Mouse (Mus musculus) spleen, postnatal 4 days (tissue): ENCODE data around the gene Agxt2.

Experiments used
- DNase-seq, 2 experiments: peaks; one replicate each; pipeline ENCODE4 v3.0.0; 2022; ENCODE audit warnings: low spot score in 2 of 2

Agxt2 gene

DNA sequence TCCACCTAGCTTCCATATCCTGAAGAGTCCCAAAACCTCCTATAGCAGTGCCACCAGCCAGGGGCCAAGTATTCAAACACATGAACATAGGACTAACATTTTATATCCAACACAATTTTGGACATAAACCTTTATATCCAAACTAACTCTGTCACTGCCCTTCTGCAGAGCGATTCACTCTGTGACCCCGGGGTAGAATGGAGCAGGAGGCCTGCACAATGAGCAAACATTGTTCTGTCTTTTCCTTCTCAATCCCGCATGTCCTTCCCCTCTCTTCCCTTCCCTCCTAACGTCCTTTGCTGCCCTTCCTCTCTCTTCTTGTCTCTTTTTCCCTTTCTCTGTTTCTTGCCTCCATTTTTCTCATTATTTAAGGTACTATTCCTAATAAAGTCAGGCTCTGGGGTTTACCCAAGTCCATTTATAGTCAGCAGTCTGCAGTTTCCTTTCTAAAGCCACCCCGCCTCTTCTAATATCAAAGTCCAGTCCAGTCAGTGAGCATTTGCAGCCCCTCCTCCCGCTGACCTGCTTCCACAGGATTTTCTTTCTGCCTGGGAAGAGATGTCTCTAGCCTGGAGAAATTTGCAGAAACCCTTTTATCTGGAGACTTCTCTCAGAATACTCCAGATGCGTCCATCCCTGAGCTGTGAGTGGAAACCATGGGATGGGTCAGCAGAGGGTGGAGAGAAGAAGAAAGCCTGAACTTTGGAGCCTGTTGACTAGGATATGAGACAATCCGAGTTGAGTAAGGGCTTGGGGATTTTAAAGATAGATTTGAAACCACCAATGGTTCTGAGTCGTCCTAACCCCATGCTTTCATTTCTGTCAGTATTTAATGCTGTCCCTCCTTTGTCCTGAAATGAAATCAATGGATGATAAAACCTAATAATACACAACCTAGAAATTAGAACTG, at the start of gene Agxt2:
TSS of gene Agxt2 (plus strand) at position 494 of the 910 bp plus-strand sequence.
- no peak for DNase-seq

DNA sequence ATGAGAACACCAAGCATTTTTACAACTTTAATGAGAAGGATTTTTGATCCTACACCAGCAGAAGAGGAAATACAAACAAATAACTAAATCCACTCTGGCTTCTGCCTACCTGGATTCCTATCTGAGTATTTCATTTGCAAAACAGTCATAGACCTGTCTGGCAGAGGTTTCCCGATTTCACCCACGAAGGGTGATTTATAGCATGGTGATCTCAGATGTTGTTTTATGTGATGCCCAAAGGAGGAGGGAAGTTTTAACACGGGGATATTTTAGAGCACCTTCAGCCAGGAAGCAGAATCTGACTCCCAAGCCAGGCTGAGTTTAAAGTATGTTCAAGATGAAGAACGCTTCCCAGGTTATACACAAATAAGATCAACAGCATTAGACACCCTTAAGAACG, 46.5 kb upstream of the Agxt2 start:
- no peak for DNase-seq

DNA sequence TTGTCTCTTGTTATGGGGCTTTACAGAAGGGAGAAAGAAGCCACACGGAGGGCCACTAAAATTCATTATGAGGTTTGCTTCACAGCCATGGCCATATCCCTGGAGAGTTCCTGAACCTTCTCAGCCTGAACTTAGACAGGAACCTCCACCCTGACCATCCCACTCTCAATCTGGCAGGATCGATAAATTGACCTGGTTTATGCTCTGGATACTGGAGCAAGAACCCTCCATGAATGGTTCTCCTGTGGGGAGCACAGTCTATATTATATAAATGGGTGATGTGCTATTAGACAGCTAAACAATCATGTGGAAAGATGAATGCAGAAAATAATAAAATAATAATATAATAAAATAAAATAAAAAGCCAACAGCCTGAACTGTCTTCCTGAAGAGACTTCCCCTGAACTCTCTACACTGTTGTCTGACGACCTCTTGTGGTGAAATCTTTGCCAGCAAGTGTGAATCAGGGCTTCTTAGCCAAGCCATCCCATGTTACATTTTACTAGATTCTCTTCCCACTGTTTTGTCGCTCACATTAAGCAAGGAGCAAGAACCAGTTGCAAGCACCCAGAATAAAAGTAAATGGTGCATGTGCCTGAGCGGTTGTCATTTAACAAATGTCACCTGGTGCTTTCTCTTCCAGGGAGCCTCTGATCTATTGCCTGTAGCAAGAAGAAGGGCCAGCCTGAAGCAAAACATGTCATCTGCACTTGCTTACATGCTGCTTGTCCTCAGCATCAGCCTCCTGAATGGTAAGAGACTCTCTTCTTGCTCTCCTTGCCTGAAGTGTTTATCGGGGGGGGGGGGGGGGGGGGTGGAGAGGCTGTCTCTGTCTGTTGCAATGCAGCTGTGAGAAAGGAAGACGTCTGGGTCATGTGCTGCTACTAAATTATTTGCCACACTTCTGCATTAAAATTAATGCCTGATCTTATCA, 44.5 kb upstream of the Agxt2 start:
- DNase-seq = peak; percentile 20 to 63

DNA sequence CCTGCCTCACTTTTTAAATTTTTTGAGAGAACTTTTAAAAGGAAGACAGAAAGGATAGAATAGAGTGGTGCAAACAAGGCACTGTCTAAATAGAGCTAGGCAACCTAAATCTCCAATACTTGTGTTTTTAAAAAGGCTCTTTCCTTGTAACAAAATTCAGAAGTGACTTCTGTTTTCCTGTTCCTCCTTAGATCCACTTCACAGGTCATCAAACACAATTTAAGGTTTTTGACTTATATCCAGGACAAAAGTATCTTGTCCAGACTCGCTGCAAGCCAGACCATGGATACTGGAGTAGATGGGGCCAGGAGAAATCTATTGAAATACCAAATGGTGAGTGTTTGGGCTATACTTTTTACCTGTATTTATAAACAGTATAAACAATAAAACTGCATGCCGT, 33.3 kb upstream of the Agxt2 start, which contains the start of gene Gm21973:
TSS of gene Gm21973 (plus strand) at position 301 of the 400 bp plus-strand sequence.
- no peak for DNase-seq

DNA sequence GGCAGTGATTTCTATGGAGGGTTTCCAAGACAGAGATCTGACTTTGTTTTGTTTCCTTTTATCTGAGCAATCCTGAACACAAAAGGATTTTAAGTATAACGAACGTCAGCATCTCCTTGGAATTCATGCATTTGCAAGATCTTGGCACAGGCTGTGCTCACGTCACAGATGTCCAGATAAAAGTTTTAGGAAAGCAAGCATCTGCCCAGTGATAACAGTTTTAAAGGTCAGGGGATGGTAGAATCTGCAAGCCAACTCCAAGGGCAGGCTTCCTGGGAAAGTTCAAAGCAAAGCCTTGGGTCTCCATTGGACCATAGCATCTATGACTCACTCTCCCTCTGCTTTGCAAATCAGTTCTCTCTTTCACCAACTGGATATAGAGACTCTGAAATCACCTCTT, 27.7 kb upstream of the Agxt2 start:
- DNase-seq = no peak

DNA sequence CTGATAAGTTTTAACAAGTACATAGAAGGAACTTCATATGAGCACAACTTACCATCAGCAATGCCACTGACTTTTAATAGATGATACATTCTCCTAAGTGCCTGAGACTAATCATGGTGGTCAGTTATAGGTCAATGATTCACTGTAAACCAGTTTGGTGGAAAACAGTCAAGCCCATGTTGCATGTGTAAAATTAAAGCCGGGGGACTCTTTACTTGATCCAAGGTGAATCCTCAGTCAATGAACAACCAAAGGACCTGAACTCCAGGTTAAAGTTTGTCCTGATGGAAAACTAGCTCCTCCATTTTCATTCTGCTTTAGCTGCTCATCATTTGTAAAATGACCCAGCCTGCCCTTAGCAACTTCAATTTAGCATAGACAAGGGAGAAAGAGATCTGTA, 25.8 kb upstream of the Agxt2 start:
- no peak for DNase-seq

DNA sequence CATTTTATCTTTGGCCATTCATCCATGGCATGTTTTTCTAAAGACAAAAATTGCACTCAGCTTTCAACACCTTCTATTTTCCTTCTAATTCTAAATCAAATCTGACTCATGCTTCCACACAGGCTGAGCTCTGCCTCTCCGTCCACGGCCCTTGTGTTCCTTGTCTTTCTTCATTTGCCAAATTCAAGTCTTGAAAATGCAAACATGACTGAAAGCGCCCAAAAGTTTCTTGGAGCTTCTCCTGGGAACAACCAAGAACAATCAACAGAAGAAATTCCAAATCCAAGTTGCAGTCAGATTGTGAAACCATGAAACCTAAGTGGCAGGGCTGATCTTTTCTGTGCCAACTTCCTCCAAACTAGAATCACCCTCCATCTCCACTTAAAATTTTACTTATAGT, 19.7 kb upstream of the Agxt2 start:
- DNase-seq = no peak

DNA sequence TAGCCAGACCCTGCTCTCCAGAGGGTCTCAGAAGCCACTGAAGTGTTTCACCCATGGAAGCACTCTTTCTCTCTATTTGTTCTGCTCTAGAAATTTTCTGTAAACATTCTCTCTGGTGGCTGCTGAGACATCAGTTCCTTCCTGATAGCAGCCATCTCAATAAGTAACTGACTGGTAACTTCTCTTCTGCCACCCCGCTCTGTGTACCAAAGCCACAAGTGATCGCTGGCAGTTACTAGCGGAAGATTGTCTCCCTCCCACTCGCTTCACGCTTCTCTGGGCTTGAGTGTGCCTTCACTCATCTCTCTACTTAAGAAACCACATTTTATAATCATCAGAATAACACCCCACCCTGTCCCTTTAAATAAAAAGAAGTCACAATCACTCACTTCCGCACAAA, 11.3 kb upstream of the Agxt2 start:
- DNase-seq = no peak

DNA sequence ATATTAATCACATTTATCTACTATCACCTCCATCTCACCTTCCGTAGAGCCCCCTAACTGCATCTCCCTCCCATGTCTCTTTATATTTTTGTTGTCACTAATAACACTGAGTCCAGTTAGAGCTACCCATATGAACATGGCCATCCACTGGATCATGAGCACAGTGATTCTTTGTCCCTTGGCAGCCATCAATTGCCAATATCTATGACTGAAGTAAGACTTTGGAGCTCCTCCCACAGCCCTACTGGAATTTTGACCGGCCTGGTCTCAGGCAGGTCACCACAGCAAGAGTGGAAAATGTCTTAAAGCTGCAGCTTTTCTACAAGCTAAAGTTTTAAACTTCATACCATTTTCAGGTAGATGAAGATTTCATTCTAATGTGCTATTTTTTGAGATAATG, 8.0 kb downstream of the Agxt2 start:
- no peak for DNase-seq

DNA sequence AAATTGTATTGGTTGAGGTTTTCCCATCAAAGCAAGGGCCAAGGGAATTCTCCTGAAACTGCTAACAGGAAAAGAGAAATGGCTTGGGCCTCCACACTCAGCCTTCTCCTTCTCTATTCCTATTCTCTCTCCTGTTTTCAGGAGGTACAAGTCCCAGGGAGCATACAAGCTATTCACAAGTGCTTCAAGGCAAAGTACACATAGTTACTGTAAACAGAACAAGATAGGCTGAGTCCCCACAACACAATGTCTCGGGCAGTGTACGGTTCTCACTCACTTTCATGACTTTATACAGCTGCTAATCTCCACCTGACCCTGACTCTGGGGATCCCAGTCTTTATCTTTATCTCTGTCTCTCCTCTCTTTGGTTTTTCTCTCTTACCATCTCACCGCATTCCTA, 17.1 kb downstream of the Agxt2 start:
- no peak for DNase-seq

DNA sequence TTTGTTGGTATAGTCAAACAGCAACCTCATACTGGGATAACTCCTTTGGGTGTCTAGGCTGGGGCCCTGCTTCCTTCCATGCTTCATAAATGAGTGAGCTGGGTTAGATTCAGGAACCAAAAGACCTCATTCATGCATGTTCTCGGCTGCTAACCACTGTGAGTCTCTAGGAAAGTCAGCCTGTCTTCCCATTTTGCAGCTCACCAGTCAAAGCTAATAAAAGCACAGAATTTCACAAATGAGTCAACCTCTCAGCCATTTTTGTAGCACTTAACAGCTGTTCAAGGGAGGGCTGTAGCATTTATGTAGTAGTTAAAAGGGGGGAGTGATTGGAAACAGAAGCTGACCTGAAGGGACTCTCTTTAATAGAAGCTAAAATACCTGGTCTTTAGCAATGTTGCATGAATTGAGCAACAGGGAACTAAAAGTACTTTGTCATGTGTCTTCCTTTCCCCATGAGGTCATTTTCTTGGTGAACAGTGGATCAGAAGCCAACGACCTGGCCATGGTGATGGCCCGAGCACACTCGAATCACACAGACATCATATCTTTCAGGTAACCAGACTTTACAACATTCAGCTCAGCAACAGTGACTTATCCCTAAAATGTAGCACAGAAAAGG, 20.1 kb downstream of the Agxt2 start:
- DNase-seq = no peak

DNA sequence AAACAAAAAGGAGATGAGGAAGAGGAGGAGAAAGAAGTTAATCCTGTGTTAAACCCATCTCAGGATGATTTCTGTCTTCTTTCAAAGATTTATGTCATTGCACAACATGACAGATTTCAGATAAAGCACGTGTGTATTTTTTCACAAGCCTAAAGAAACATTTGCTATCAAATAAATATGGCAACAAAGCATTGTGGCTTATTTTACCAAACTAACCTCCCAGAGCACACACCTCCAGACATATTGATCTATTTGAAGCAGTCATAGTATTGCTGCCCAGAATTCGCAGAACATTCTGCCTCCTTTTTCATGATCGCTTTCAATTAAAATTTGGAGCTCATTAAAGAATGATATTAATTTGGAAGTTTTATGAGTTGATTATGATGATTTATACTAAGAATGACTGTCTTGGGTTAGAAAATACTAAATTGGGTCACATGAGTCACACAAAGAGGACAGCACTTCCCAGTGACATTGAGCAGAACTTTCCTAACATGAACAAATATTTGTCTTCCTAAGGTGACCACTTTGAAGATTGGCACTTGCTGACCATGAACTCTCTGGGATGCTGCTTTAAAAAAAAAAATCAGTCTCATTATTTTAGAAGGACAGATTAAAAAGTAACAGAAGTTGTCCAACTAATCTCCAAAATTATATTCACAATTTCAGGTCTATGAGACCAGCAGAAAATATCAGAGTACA, 21.6 kb downstream of the Agxt2 start:
- DNase-seq = no peak

DNA sequence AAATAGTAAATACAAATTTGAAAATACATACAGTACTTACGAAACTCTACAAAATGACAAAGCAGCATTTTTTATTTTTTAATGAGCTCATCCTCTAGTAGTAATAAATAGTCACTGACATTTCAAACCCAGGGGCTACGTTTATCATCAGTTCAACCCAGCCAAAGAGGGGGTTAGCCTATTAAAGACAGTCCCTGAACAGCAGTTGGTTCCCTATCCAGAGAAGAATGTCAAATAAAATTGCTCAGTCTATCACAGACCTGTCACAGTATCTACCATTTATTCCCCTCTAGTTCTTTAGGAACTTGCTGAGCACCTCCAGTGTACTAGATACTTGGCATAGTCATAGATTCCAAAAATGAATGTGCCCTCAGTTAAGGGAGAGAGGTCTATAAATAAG, 28.9 kb downstream of the Agxt2 start:
- no peak for DNase-seq

DNA sequence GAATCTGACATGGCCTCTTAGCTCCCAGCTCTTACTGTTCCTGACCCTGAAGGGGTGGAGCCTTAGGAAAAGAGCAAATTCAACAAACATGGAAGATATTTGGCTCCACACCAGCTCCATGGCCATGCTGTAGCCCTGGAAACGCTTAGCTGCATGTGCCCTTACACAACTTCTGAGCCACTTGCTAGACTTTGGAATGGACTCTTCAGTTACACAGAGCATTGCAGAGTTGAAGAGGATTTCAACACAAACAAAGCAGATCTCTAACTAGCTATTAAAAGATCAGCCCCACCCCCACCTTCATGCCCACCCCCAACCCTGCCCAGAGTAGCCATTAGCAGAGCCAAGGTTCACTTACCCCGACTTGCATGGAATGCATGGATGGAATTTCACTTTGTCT, 41.5 kb downstream of the Agxt2 start:
- no peak for DNase-seq

DNA sequence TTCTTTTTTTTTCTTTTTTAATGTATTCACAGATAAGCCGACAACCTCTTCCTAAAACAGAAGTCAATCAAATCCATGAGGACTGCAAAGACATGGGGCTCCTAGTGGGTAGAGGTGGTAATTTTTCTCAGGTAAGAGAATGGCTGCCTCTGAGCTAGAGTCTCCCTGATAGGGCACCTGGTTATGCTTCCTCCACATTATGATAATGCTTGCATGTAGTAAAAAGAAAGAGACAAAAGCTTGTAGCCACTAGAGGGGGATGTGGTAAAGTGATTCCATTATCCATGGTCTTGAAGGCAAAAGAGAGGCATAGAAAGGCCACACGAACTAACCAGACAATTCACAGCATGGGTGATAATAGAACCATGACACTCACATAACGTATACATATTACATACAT, 42.1 kb downstream of the Agxt2 start:
- DNase-seq = no peak

DNA sequence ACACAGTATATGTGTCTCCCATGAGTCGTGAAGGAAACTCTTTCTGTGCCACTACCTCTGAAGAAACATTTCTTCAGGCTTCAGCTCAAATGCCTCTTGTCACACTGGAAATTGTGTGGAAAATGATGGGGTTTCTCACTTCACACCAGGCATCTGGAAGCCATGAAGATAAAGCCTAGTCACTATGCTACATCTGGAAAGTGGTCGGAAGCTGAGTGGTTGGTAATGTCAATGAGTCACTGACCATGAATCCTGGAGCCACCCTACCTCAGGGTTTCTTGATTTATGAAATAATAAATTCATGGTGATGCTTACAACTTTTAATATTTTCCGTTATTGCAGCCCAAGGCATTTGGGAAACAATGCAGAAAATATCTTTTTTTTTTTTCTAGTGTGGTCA, 51.5 kb downstream of the Agxt2 start:
- DNase-seq = no peak

DNA sequence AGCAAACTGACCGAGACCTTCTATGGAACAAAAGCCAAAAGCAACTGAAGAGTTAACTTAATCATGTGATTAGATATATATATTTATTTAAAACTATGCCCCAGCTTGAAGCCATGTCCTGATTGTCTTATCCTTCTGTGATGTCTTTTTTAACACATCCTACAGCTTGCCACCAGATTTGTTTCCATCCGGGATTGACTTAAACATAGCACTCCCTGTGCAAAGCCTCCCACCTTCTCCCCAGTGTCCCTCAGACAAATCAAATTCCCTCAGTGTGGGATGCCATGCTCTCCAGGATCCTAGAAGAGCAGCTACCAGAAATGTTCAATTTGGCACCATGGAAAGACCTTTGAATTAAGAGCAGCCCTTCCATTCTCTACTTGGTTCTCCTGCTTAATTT, 52.5 kb downstream of the Agxt2 start:
- no peak for DNase-seq

DNA sequence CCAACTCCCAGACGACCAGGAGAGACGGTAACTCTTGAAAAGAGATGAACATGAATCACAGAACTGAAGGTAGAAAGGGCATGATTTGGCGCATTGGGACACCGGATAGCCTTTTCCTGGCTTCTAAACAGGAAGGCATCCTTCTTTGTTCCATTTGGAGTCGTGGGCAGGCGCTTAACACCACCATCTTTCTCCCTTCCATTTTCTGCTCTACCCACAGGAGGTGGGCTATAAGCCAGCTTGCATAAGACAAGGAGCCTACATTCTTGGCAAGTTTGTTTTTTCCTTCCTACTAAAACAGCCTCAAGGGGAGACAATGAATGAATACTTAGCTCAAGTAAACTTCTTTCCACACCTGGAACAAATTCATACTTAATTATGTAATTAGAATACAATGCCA, 55.3 kb downstream of the Agxt2 start:
- no peak for DNase-seq

DNA sequence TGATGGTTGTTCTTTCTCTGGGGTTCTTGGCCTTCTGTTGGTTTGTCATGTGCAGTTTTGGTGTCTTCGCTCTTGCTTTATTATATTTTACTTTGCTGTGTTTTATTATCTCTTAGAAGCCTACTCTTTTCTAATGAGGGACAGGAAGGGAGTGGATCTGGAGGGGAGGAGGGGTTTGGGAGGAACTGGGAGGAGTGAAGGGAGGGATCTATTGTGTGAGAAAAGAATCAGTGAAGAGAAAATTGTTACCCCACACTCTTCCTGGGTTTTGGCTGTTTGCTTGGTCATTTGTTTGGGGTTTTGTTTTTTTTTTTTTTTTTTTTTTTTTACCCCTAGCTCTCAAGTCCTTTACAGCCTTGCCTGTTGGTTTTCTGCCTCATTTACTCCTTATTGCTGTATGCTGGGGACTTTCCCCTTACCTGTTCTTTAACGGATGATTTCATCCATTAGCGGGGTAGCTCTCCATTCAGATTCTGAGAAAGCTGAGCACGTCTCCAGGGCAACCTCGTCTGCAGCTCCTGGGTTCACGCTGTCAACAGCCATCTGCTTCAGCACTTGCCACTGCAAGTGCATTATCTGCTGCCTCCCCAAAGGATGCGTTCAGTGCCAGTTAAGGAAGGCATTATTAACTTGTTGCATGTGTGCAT, 62.9 kb downstream of the Agxt2 start:
- no peak for DNase-seq

DNA sequence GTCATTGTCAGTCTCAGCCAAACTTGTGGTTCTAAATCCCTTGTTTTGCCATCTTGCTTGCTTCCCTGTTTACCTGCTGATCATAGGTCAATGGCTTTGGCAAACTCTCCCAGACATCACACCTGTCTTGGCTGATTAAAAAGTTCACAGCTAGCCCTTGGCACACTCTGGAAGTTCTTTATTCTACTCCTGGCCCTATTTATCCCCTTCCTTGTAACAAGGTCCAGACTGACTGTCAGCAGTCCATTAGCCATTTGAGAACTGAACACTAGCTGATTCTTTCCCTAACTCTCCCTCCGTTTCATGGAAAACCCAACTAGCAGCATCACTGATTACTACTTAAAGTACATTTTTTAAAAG, 63.4 kb downstream of the Agxt2 start:
- DNase-seq = no peak

DNA sequence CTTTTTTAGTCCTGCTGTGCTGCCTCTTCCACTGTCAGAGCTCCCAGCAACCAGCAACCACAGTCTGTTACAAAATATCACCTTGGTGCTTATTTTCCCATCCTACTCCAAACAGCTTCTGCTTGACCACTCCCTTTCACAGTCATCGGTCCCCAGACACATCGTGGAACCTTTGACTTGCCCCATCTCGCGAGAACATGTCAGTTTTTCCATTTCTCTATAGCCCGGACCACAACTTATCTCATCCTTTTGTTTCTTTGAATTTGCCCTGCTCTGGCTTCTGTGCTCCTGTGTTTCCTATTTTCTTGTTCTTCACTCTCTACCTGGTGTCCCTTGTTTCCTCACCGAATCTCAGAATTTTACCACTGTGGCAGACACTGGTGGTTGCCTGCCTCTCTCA, 67.8 kb downstream of the Agxt2 start:
- DNase-seq = no peak
